Mouse (Mus musculus): ENCODE measurements around the gene Pak2.

- TF ChIP-seq CTCF (IDR thresholded peaks at IDR 0.05; ENCODE audit: low read depth, low read length) (no peak), POLR2A (IDR thresholded peaks at IDR 0.05; ENCODE audit: insufficient read depth, low read length) (no peak), EP300 (IDR thresholded peaks at IDR 0.05; ENCODE audit: insufficient read depth, low read depth, low read length) (no peak)
These were observed 34.5 kb upstream of the Pak2 start for GRCm38 (mm10) chr16:32113541-32114218.
